Mouse (Mus musculus) megakaryocyte, embryonic 14.5 days (primary cell): ENCODE measurements around the gene Asic1. TPM values are rescaled to one million over a fixed set of nuclear protein-coding genes. Genes with fewer than 3 reads are reported as not detected.

ENCODE experiments used
- H3K27me3 ChIP-seq: replicated peaks from 2 replicates; pipeline ENCODE3; 2012; ENCODE audit warnings: inconsistent platforms
- H3K36me3 ChIP-seq: replicated peaks from 2 replicates; pipeline ENCODE3; 2012; ENCODE audit warnings: low read length, inconsistent platforms, mixed read lengths
- H3K4me1 ChIP-seq: 2 replicates; pipeline ENCODE4 v1.6.1; 2012; ENCODE audit warnings: inconsistent platforms
- H3K4me3 ChIP-seq: replicated peaks from 2 replicates; pipeline ENCODE3; 2012; ENCODE audit warnings: moderate library complexity, mild to moderate bottlenecking, inconsistent platforms
- H3K9me3 ChIP-seq: 2 replicates; pipeline ENCODE4 v1.6.1; 2012; ENCODE audit warnings: inconsistent platforms
- FLI1 ChIP-seq: IDR thresholded peaks from 2 replicates; pipeline ENCODE4 v1.6.1; 2012; ENCODE audit warnings: low read length, inconsistent platforms, mixed read lengths
- GATA1 ChIP-seq: IDR thresholded peaks from 3 replicates; pipeline ENCODE4 v1.6.1; 2012; ENCODE audit warnings: mixed read lengths, low read length, inconsistent platforms, borderline replicate concordance
- polyA plus RNA-seq: library from polyadenylated mRNA; stranded (reverse); fragments of >175 nt; gene quantifications from 2 replicates; pipeline ENCODE4 v1.2.3, GENCODE M21; 2012; ENCODE audit warnings: low replicate concordance; ENCODE audit not compliant: insufficient read depth

Gene Asic1
- polyA plus RNA-seq, 1 experiment, result not detected

- Histone ChIP-seq H3K27me3 (peaks cover 84% of the 10 kb centered on the region), H3K36me3 (no peaks in the 10 kb centered on the region), H3K4me3 (peak overlapping the region; percentile 89), H3K9me3 (peaks cover 19% of the 10 kb centered on the region), H3K4me1 (peaks cover 40% of the 10 kb centered on the region)
- TF ChIP-seq GATA1, result no peak
- TF ChIP-seq FLI1, result no peak
Observed at GRCm38 (mm10) chr15:99663964-99664599, 6.1 kb upstream of the Asic1 start.

- Histone ChIP-seq H3K4me3 (peak overlapping the region; percentile 89), H3K4me1 (peaks cover 43% of the 10 kb centered on the region), H3K36me3 (no peaks in the 10 kb centered on the region), H3K27me3 (peaks cover 91% of the 10 kb centered on the region), H3K9me3 (peaks cover 19% of the 10 kb centered on the region)
- no peak for TF ChIP-seq FLI1
- TF ChIP-seq GATA1, result no peak
Observed at GRCm38 (mm10) chr15:99664600-99665451, 5.3 kb upstream of the Asic1 start.

GRCm38 (mm10) chr15:99667544-99667943 lies 2.6 kb upstream of the Asic1 start:
- peaks cover 91% of the 10 kb centered on the region for H3K27me3 ChIP-seq
- no peaks in the 10 kb centered on the region for H3K36me3 ChIP-seq
- H3K4me1 ChIP-seq, result peaks cover 51% of the 10 kb centered on the region

GRCm38 (mm10) chr15:99668881-99669280 lies 1.3 kb upstream of the Asic1 start:
- H3K4me1 ChIP-seq, result peaks cover 48% of the 10 kb centered on the region
- H3K27me3 ChIP-seq, result peaks cover 95% of the 10 kb centered on the region
- no peak for TF ChIP-seq FLI1
- no peak for TF ChIP-seq GATA1
- no peaks in the 10 kb centered on the region for H3K36me3 ChIP-seq
- H3K9me3 ChIP-seq, result peaks cover 13% of the 10 kb centered on the region
- H3K4me3 ChIP-seq, result no peak overlapping the region

More at GRCm38 (mm10) chr15:99667544-99667943, 2.6 kb upstream of the Asic1 start:
- Histone ChIP-seq H3K9me3 (peaks cover 13% of the 10 kb centered on the region), H3K4me3 (no peak overlapping the region)
- no peak for TF ChIP-seq FLI1
- TF ChIP-seq GATA1, result no peak

GRCm38 (mm10) chr15:99669392-99669791 lies 776 bp upstream of the Asic1 start:
- H3K4me1 ChIP-seq, result peaks cover 43% of the 10 kb centered on the region
- TF ChIP-seq GATA1 (no peak), FLI1 (no peak)
- no peaks in the 10 kb centered on the region for H3K36me3 ChIP-seq
- peaks cover 95% of the 10 kb centered on the region for H3K27me3 ChIP-seq
- peaks cover 13% of the 10 kb centered on the region for H3K9me3 ChIP-seq
- no peak overlapping the region for H3K4me3 ChIP-seq

- TF ChIP-seq GATA1 (no peak), FLI1 (no peak)
- Histone ChIP-seq H3K27me3 (peaks cover 94% of the 10 kb centered on the region), H3K9me3 (peaks cover 13% of the 10 kb centered on the region), H3K36me3 (no peaks in the 10 kb centered on the region), H3K4me1 (peaks cover 28% of the 10 kb centered on the region), H3K4me3 (no peak overlapping the region)
Observed at GRCm38 (mm10) chr15:99670964-99671670, 949 bp downstream of the Asic1 start.

- H3K36me3 ChIP-seq, result no peaks in the 10 kb centered on the region
- peaks cover 8% of the 10 kb centered on the region for H3K9me3 ChIP-seq
- H3K4me3 ChIP-seq, result peak overlapping the region; percentile 16
- H3K4me1 ChIP-seq, result peaks cover 26% of the 10 kb centered on the region
- H3K27me3 ChIP-seq, result peaks cover 93% of the 10 kb centered on the region
- TF ChIP-seq FLI1 (no peak), GATA1 (no peak)
Observed at GRCm38 (mm10) chr15:99671783-99672182, 1.6 kb downstream of the Asic1 start.

GRCm38 (mm10) chr15:99674866-99675265 lies 4.7 kb downstream of the Asic1 start:
- Histone ChIP-seq H3K4me3 (no peak overlapping the region), H3K27me3 (peaks cover 87% of the 10 kb centered on the region), H3K9me3 (no peaks in the 10 kb centered on the region), H3K36me3 (no peaks in the 10 kb centered on the region), H3K4me1 (peaks cover 27% of the 10 kb centered on the region)
- TF ChIP-seq FLI1, result no peak
- TF ChIP-seq GATA1, result no peak

- Histone ChIP-seq H3K4me3 (no peak overlapping the region), H3K9me3 (no peaks in the 10 kb centered on the region), H3K4me1 (peaks cover 11% of the 10 kb centered on the region), H3K27me3 (peaks cover 79% of the 10 kb centered on the region), H3K36me3 (no peaks in the 10 kb centered on the region)
- no peak for TF ChIP-seq GATA1
Observed at GRCm38 (mm10) chr15:99677089-99677488, 6.9 kb downstream of the Asic1 start.
